Mouse (Mus musculus) midbrain, postnatal 0 days (tissue): ENCODE data around the gene Ndufv2. TPM values are rescaled to one million over a fixed set of nuclear protein-coding genes. Genes with fewer than 3 reads are reported as not detected.
A peak's percentile ranks its signal among the peaks of the same experiment; 100 is the strongest.

Experiments used
- ATAC-seq: fragments of 200-750 bp; cut with Nextera tagmentation; 2 replicates; pipeline ENCODE4 v1.8.0; 2017; ENCODE audit warnings: moderate number of reproducible peaks, mild to moderate bottlenecking, moderate TSS enrichment, moderate library complexity; ENCODE audit not compliant: low FRiP score
- DNase-seq: peaks from one replicate; pipeline ENCODE4 v3.0.0-alpha.2; 2015; ENCODE audit warnings: low spot score
- H3K27ac ChIP-seq: fragments of 300-500 bp; sonication (generic); 2 replicates; pipeline ENCODE4 v1.5.1; 2014; ENCODE audit warnings: low read depth, mild to moderate bottlenecking, low read length, mixed read lengths
- H3K27me3 ChIP-seq: fragments of 300-500 bp; sonication (generic); 2 replicates; pipeline ENCODE4 v1.6.1; 2014; ENCODE audit warnings: low read length, control low read depth, mixed read lengths; ENCODE audit not compliant: insufficient read depth
- H3K36me3 ChIP-seq: fragments of 300-500 bp; sonication (generic); 2 replicates; pipeline ENCODE4 v1.6.1; 2014; ENCODE audit warnings: low read length, control low read depth, mixed read lengths; ENCODE audit not compliant: insufficient read depth
- H3K4me1 ChIP-seq: fragments of 300-500 bp; sonication (generic); 2 replicates; pipeline ENCODE4 v1.6.1; 2014; ENCODE audit warnings: mild to moderate bottlenecking, control low read depth, antibody characterized with exemption, low read length, mixed read lengths; ENCODE audit not compliant: insufficient read depth
- H3K4me2 ChIP-seq: fragments of 300-500 bp; sonication (generic); 2 replicates; pipeline ENCODE4 v1.6.1; 2014; ENCODE audit warnings: low read depth, mild to moderate bottlenecking, low read length, mixed read lengths; ENCODE audit not compliant: poor library complexity, severe bottlenecking
- H3K4me3 ChIP-seq: fragments of 300-500 bp; sonication (generic); 2 replicates; pipeline ENCODE4 v1.5.1; 2014; ENCODE audit warnings: low read depth, mild to moderate bottlenecking, low read length, moderate library complexity
- H3K9ac ChIP-seq: fragments of 300-500 bp; sonication (generic); replicated peaks from 2 replicates; pipeline ENCODE4 v1.6.1; 2014; ENCODE audit warnings: mild to moderate bottlenecking, low read length, moderate library complexity, mixed read lengths; ENCODE audit not compliant: poor library complexity, severe bottlenecking
- H3K9me3 ChIP-seq: fragments of 300-500 bp; sonication (generic); 2 replicates; pipeline ENCODE4 v1.6.1; 2016; ENCODE audit warnings: low read length, control low read depth
- CTCF ChIP-seq: IDR thresholded peaks from 2 replicates; pipeline ENCODE4 v1.5.1; 2016; ENCODE audit warnings: antibody characterized with exemption, mild to moderate bottlenecking
- WGBS: fragments of 180-500 bp; shearing (Covaris S2); extraction: QIAGEN DNeasy Blood & Tissue Kit; methylation state at CpG from one replicate; pipeline ENCODE4 v1.1.7; 2014; 5-methylcytosine and 5-hydroxymethylcytosine counted together
- polyA plus RNA-seq: library from polyadenylated mRNA; unstranded; fragments of >200 nt; fragmentation: Nextera tagmentation; extraction: Ambion mirVana; gene quantifications from 2 replicates; pipeline ENCODE4 v1.2.1, GENCODE M21; 2015
- total RNA-seq: library from RNA; depleted of rRNA; stranded (reverse); fragments of >200 nt; gene quantifications from 2 replicates; pipeline ENCODE4 v1.2.3, GENCODE M21; 2014

Ndufv2 gene
- total and polyA plus RNA-seq, 2 experiments from 2014 or later, result 111 to 419 TPM

DNA sequence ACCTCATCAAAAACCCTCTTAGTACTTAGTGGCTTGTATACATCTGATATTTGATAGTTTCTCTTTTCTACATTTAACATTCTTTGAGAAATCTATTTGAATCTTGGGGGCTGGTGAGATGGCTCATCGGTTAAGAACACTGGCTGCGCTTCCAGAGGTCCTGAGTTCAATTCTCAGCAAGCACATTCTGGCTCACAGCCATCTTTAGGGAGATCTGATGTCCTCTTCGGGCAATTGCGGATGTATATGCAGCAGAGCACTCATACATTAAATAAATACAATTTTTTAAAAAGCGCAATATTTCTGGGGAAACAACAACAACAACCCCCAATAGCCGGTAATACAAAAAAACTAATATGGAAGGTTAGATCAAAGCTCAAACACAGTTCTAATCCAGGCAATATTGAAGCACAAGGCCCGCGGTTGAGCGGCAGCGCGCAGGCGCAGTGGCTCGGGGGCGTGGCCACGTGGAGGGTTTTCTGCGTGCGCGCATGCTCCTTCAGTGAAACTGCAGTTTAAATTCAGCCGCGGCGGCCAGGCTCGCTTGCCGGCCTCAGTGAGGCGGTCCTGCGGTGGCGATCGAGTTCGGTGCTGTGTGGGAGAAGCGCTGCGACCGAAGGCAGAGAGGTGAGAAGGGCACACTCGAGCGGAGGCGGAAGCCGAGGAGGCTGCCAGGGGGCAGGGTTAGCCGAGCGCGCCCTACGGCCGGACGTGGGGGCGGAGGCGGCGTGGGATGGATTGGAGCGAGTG lies 21.9 kb upstream of the Ndufv2 start, which contains the start of gene Ddx11:
Gene Ddx11 (plus strand): TSS at position 455 of the 750 bp plus-strand sequence.
- peak within 1 kb of the TSS; percentile 76 for H3K4me2 ChIP-seq
- peak; percentile 82 for ATAC-seq
- H3K9ac ChIP-seq, result peak within 1 kb of the TSS; percentile 55
- no peak for TF ChIP-seq CTCF
- H3K27me3 ChIP-seq, result no peaks in the 10 kb centered on the region
- H3K36me3 ChIP-seq, result peaks cover 21% of the 10 kb centered on the region
- WGBS, result 5% methylated on average over 45 of the region's 45 CpGs
- H3K27ac ChIP-seq, result no peak within 1 kb of the TSS; the same call in 1 of the 2 replicates
- DNase-seq, result peak; percentile 93
- H3K4me3 ChIP-seq, result peak within 1 kb of the TSS; percentile 75
- H3K9me3 ChIP-seq, result no peaks in the 10 kb centered on the region
- 0 out of 2 replicates have a peak, but pooled peaks cover 4% of the 10 kb centered on the region for H3K4me1 ChIP-seq

DNA sequence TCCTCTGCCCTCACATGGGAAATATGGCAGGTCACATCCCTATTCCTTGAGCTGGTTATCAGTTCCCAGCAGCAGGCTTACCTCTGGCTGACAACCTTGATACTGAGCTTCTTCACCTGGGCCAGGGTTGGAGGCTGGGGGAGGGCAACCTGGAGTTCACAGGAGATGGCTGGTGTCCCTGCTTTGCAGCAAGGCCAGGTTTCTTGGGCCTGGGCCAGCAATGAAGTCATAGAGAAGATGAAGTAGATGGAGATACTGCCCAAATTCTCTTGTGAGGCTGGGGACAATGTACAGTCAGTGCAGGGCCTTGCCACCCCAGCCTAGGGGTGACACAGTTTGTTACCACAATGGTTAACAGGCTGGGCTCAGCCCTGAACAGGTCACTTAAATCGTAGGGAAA lies 19.3 kb upstream of the Ndufv2 start:
- H3K4me3 ChIP-seq, result no peak overlapping the region
- no peaks in the 10 kb centered on the region for H3K9me3 ChIP-seq
- DNase-seq (no peak), ATAC-seq (no peak)
- no peaks in the 10 kb centered on the region for H3K27me3 ChIP-seq
- H3K4me1 ChIP-seq, result 0 out of 2 replicates have a peak, but pooled peaks cover 4% of the 10 kb centered on the region
- no peak for TF ChIP-seq CTCF
- peaks cover 45% of the 10 kb centered on the region for H3K36me3 ChIP-seq
- H3K4me2 ChIP-seq, result no peak overlapping the region
- WGBS, result 84% methylated on average over 1 of the region's 1 CpGs
- H3K9ac ChIP-seq, result no peak overlapping the region
- H3K27ac ChIP-seq, result no peak overlapping the region

DNA sequence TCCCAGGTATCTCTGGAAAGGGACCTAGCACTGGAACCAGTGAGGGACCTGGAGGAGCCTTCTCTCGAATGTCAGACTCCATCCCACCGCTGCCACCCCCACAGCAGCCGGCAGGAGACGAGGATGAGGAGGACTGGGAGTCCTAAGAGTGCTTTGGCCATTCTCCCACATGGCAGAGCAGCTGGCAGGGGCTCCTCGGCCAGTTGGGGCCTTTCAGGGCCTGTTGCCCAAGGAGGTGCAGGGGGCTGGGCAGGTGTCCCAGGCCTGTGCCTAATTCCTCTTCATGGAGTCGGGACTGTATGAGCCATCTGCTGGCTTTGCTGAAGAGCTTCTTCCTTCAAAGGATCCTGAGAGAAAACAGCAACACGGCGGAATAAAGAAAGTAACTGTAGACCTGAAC lies 17.6 kb upstream of the Ndufv2 start:
- no peak overlapping the region for H3K4me3 ChIP-seq
- H3K9ac ChIP-seq, result no peak overlapping the region
- no peak overlapping the region for H3K27ac ChIP-seq
- peaks cover 59% of the 10 kb centered on the region for H3K36me3 ChIP-seq
- H3K9me3 ChIP-seq, result no peaks in the 10 kb centered on the region
- 89% methylated on average over 8 of the region's 8 CpGs for WGBS
- H3K27me3 ChIP-seq, result no peaks in the 10 kb centered on the region
- no peak overlapping the region for H3K4me2 ChIP-seq
- DNase-seq, result no peak
- no peak for TF ChIP-seq CTCF
- ATAC-seq, result no peak
- H3K4me1 ChIP-seq, result 0 out of 2 replicates have a peak, but pooled peaks cover 1% of the 10 kb centered on the region

DNA sequence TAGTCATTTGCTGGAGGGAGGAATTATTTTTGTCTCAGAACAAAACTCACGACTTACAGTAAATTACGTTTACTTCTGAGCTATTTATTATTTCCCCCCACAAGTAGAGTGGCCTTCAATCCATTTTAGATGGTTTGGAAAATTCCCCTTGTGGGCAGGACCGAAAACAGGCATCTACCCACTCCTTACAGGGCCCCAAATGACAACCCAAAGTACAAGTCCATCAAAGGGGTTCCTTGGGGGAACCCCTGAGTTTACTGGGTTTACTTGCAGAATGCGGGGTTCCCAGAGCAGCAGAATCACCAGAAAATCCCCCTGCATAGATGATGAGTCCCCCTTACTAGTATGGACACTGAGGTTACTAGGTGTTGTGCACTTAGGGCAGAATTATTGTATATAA lies 10.8 kb upstream of the Ndufv2 start:
- DNase-seq, result no peak
- ATAC-seq, result no peak
- H3K4me3 ChIP-seq, result peak overlapping the region; percentile 66
- H3K9me3 ChIP-seq, result no peaks in the 10 kb centered on the region
- peak overlapping the region; percentile 54 for H3K4me2 ChIP-seq
- H3K9ac ChIP-seq, result peak overlapping the region; percentile 61
- H3K4me1 ChIP-seq, result peaks cover 3% of the 10 kb centered on the region; the same call in 1 of the 2 replicates
- TF ChIP-seq CTCF, result no peak
- H3K27me3 ChIP-seq, result no peaks in the 10 kb centered on the region
- peaks cover 31% of the 10 kb centered on the region for H3K36me3 ChIP-seq
- H3K27ac ChIP-seq, result no peak overlapping the region
- 43% methylated on average over 4 of the region's 4 CpGs for WGBS

DNA sequence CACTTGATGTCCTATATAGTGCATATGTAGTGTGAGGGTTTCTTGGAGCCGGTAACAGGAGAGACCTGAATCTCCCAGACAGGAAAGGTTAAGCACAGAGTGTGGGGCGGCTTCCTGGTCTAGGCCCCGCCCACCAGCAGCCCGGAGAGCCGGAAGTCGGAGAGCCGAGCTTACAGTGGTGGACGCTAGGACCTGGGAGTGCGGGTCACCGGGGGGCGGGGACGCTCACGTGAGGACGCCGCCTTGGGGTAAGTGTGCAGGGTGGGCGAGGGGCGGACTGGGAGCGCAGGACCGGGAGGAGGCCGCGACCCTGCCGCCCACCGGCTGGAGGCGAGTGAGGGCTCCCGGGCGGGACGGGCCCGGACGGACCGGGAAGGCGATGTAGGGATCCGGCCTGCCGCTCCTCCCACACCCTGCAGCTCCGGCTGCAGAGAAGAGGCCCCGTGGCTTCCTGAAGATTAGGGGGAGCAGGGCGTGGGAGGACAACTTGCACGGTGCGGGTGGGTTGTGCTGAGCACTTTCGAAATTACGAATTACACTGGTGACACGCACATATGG lies 10.1 kb upstream of the Ndufv2 start, which contains the start of gene Washc1:
Gene Washc1 (plus strand): TSS at position 144 of the 558 bp plus-strand sequence.
- H3K36me3 ChIP-seq, result peaks cover 24% of the 10 kb centered on the region
- WGBS, result under 1% methylated on average over 39 of the region's 41 CpGs
- DNase-seq, result peak; percentile 94
- TF ChIP-seq CTCF, result peak; percentile 33; the same call in 1 of the 2 replicates
- H3K9me3 ChIP-seq, result no peaks in the 10 kb centered on the region
- ATAC-seq, result peak; percentile 95
- no peaks in the 10 kb centered on the region for H3K27me3 ChIP-seq
- peak within 1 kb of the TSS; percentile 66 for H3K4me3 ChIP-seq
- H3K4me1 ChIP-seq, result peaks cover 3% of the 10 kb centered on the region; the same call in 1 of the 2 replicates
- H3K27ac ChIP-seq, result peak within 1 kb of the TSS; percentile 45
- H3K4me2 ChIP-seq, result peak within 1 kb of the TSS; percentile 54
- H3K9ac ChIP-seq, result peak within 1 kb of the TSS; percentile 61

DNA sequence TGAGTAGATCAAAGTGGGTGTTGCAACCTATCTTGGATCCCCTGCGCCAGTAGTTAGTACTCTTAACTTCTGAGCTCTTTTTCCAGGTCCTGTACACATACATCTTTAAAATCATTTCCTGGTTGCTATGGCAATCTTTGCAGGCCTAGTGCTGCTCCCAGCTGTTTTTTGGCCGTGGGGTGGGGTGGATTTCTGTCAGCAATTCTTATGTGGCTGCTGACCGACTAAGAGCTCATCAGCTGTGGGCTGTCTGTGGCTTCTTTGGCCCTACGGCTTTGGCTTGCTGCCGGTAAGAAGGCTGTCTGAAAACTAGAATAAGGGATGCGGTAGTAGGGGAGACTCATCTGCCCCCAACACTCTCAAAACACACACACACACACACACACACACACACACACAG lies 9.4 kb upstream of the Ndufv2 start:
- H3K36me3 ChIP-seq, result peaks cover 18% of the 10 kb centered on the region
- peak overlapping the region; percentile 61; the same call in 1 of the 2 replicates for H3K9ac ChIP-seq
- peak overlapping the region; percentile 54 for H3K4me2 ChIP-seq
- WGBS, result 41% methylated on average over 6 of the region's 6 CpGs
- H3K9me3 ChIP-seq, result no peaks in the 10 kb centered on the region
- no peak for TF ChIP-seq CTCF
- DNase-seq, result no peak
- H3K27ac ChIP-seq, result no peak overlapping the region
- H3K27me3 ChIP-seq, result no peaks in the 10 kb centered on the region
- H3K4me1 ChIP-seq, result peaks cover 3% of the 10 kb centered on the region; the same call in 1 of the 2 replicates
- no peak for ATAC-seq
- peak overlapping the region; percentile 66 for H3K4me3 ChIP-seq
